Mouse (Mus musculus): ENCODE results near the gene Pomt2.

Pomt2 gene

GRCm38 (mm10) chr12:87147395-87148089 lies at the start of gene Pomt2:
Pomt2 (minus strand) TSS chr12:87147968.
- DNase-seq = peak; percentile 97

- DNase-seq = no peak
These were observed 48.5 kb upstream of the Pomt2 start for GRCm38 (mm10) chr12:87196310-87196709.

GRCm38 (mm10) chr12:87195069-87195468 lies 47.3 kb upstream of the Pomt2 start:
- no peak for DNase-seq

- no peak for DNase-seq
These were observed 45.2 kb upstream of the Pomt2 start for GRCm38 (mm10) chr12:87193008-87193407.

GRCm38 (mm10) chr12:87177631-87178030 lies 29.9 kb upstream of the Pomt2 start:
- no peak for DNase-seq

GRCm38 (mm10) chr12:87175194-87175946 lies 27.6 kb upstream of the Pomt2 start:
- DNase-seq = no peak

- DNase-seq = no peak
These were observed 13.0 kb upstream of the Pomt2 start for GRCm38 (mm10) chr12:87160815-87161214.

GRCm38 (mm10) chr12:87160310-87160709 lies 12.5 kb upstream of the Pomt2 start:
- no peak for DNase-seq

GRCm38 (mm10) chr12:87158099-87158498 lies 10.3 kb upstream of the Pomt2 start:
- DNase-seq = peak; percentile 55 to 74

- peak; percentile 69 to 80 for DNase-seq
These were observed 9.6 kb upstream of the Pomt2 start for GRCm38 (mm10) chr12:87157361-87157760.

GRCm38 (mm10) chr12:87154448-87154847 lies 6.7 kb upstream of the Pomt2 start:
- peak; percentile 74 to 84 for DNase-seq

- no peak for DNase-seq
These were observed 1.7 kb upstream of the Pomt2 start for GRCm38 (mm10) chr12:87149471-87149870.

GRCm38 (mm10) chr12:87148136-87148535 lies 368 bp upstream of the Pomt2 start:
- peak in 1 of 2 experiments; percentile 12 for DNase-seq

- DNase-seq = peak; percentile 94
These were observed 802 bp downstream of the Pomt2 start, which contains the start of gene Gstz1 for GRCm38 (mm10) chr12:87146966-87147365. Gstz1 (plus strand) TSS chr12:87147165.

- no peak for DNase-seq
These were observed 5.6 kb downstream of the Pomt2 start for GRCm38 (mm10) chr12:87142156-87142555.

GRCm38 (mm10) chr12:87138768-87139167 lies 9.0 kb downstream of the Pomt2 start:
- no peak for DNase-seq

- DNase-seq = no peak
These were observed 9.4 kb downstream of the Pomt2 start for GRCm38 (mm10) chr12:87138342-87138701.

- DNase-seq = no peak
These were observed 10.1 kb downstream of the Pomt2 start for GRCm38 (mm10) chr12:87137439-87138341.

GRCm38 (mm10) chr12:87132784-87133183 lies 15.0 kb downstream of the Pomt2 start:
- DNase-seq = no peak

- peak in 1 of 2 experiments; percentile 5 for DNase-seq
These were observed 15.6 kb downstream of the Pomt2 start for GRCm38 (mm10) chr12:87132210-87132609.

- peak in 1 of 2 experiments; percentile 28 for DNase-seq
These were observed 16.1 kb downstream of the Pomt2 start for GRCm38 (mm10) chr12:87131619-87132018.

- DNase-seq = no peak
These were observed 16.6 kb downstream of the Pomt2 start for GRCm38 (mm10) chr12:87131181-87131580.

- no peak for DNase-seq
These were observed 17.5 kb downstream of the Pomt2 start for GRCm38 (mm10) chr12:87130224-87130623.
